Mouse (Mus musculus): ENCODE results near the gene Atf7ip. TPM values are rescaled to one million over a fixed set of nuclear protein-coding genes. Genes with fewer than 3 reads are reported as not detected.

Atf7ip gene
- polyA plus RNA-seq, 1 experiment from 2014 or later = 36.0 TPM

GRCm38 (mm10) chr6:136655786-136656185 is 149.8 kb downstream of the Atf7ip start:
- 77% methylated on average over 11 of the region's 11 CpGs for WGBS
- no peaks in the 10 kb centered on the region for H3K36me3 ChIP-seq
- H3K4me2 ChIP-seq = no peak overlapping the region; the same call in 1 of the 2 replicates
- H3K27me3 ChIP-seq (replicated peaks) = peaks cover 4% of the 10 kb centered on the region
- H3K4me3 ChIP-seq (replicated peaks) = no peak overlapping the region
- no peak for ATAC-seq (ENCODE audit: low FRiP score)
- no peaks in the 10 kb centered on the region for H3K4me1 ChIP-seq
- H3K27ac ChIP-seq (replicated peaks) = no peak overlapping the region
- H3K9me3 ChIP-seq (replicated peaks) = no peaks in the 10 kb centered on the region
- H3K9ac ChIP-seq (replicated peaks) = no peak overlapping the region

- Histone ChIP-seq H3K36me3 (no peaks in the 10 kb centered on the region), H3K4me1 (peaks cover 8% of the 10 kb centered on the region), H3K27me3 (replicated peaks) (peaks cover 26% of the 10 kb centered on the region), H3K27ac (replicated peaks) (no peak overlapping the region), H3K4me3 (replicated peaks) (no peak overlapping the region), H3K9ac (replicated peaks) (no peak overlapping the region), H3K9me3 (replicated peaks) (no peaks in the 10 kb centered on the region), H3K4me2 (no peak overlapping the region)
- ATAC-seq (ENCODE audit: low FRiP score) = no peak
- WGBS = 82% methylated on average over 4 of the region's 4 CpGs
Measured at GRCm38 (mm10) chr6:136658303-136658702, 152.3 kb downstream of the Atf7ip start.

- H3K4me2 ChIP-seq = no peak overlapping the region
- ATAC-seq (ENCODE audit: low FRiP score) = no peak
- 91% methylated on average over 9 of the region's 9 CpGs for WGBS
Measured at GRCm38 (mm10) chr6:136659226-136659625, 153.3 kb downstream of the Atf7ip start.

More at GRCm38 (mm10) chr6:136659226-136659625, 153.3 kb downstream of the Atf7ip start:
- Histone ChIP-seq H3K4me1 (peaks cover 8% of the 10 kb centered on the region), H3K27me3 (replicated peaks) (peaks cover 26% of the 10 kb centered on the region), H3K4me3 (replicated peaks) (no peak overlapping the region), H3K9ac (replicated peaks) (no peak overlapping the region), H3K27ac (replicated peaks) (no peak overlapping the region), H3K9me3 (replicated peaks) (no peaks in the 10 kb centered on the region), H3K36me3 (no peaks in the 10 kb centered on the region)

Other genes with a start within 250 kb of the Atf7ip start
- not detected in 2 replicates for gene Gm8994, start 178.6 kb upstream of the Atf7ip start, polyA plus RNA-seq (2015; fragmentation: Nextera tagmentation; extraction: Ambion mirVana)
- gene E330021D16Rik, start 90.6 kb upstream of the Atf7ip start, polyA plus RNA-seq (2015; fragmentation: Nextera tagmentation; extraction: Ambion mirVana) = 0.13 TPM in 1 of 2 replicates, not detected in the other
- gene Plbd1, start 155.8 kb downstream of the Atf7ip start, polyA plus RNA-seq (2015; fragmentation: Nextera tagmentation; extraction: Ambion mirVana) = 0.72 and 3.1 TPM in 2 replicates